Mouse (Mus musculus) liver, embryonic 18 days (tissue): ENCODE results near the gene Fli1. TPM values are rescaled to one million over a fixed set of nuclear protein-coding genes. Genes with fewer than 3 reads are reported as not detected.

Experiments
- polyA plus RNA-seq: library from polyadenylated mRNA; depleted of rRNA; stranded (reverse); fragments of >200 nt; gene quantifications from 2 replicates; pipeline ENCODE4 v1.2.3, GENCODE M21; 2012; rRNA removed

Gene Fli1
- 3.8 and 4.1 TPM in 2 replicates for polyA plus RNA-seq

DNA sequence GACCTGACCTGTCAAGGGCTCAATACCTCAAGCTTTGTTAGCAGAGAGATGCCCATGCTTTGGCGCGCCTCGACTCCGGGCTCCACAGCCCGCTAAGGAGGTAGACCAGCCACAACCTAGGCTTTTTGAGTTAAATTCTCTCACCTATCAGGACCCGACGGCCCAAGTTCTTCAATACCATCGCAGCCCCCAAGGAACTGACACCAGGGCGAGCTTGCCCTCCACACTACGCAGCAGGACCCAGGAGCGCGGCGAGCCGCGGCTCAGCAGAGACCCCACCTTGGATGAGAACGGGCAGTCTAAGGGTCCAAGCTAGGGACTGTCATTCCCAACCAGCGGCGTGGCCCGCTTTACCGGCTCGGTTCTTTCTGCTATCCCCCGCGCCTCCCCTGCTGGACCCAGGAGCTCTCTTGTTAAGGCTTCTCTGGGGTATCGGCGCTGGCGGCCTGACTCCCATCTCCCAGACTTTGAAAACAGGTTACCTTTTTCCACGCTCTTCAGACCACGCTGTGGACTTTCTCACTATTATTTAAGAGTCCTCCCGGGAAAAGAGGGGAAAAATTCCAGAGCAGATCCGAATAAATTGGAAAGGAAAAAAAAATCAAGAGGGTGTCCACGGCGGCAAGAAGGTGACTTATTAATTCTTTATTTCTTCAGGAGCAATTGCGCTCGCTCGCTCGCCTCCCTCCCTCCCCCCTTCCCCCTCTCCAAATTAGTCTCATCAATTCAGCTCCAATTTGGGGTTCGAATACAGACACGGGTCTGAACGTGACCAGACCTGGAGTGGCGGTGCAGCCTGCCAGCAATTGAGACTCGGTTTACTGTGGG, at the start of gene Fli1:
Gene Fli1 (minus strand): TSS at position 650 of the 828 bp plus-strand sequence.

Other genes with a start within 250 kb of the Fli1 start
- gene Kcnj5, start 198.5 kb downstream of the Fli1 start, polyA plus RNA-seq = 1.0 and 1.1 TPM in 2 replicates
- gene Kcnj1, start 170.4 kb downstream of the Fli1 start, polyA plus RNA-seq = not detected in 2 replicates
- 10.1 TPM in 2 replicates for gene Ets1, start 93.4 kb upstream of the Fli1 start, polyA plus RNA-seq